Mouse (Mus musculus) spleen, adult 2 months (tissue): ENCODE measurements around the gene Selenop.

ENCODE experiments used
- CTCF ChIP-seq: fragments of 200-500 bp; IDR thresholded peaks from 2 replicates; pipeline ENCODE4 v1.5.1; 2011; ENCODE audit warnings: mild to moderate bottlenecking, inconsistent platforms; ENCODE audit not compliant: insufficient read depth, insufficient read length, insufficient replicate concordance; ENCODE audit errors: extremely low read depth
- POLR2A ChIP-seq: fragments of 200-500 bp; IDR thresholded peaks from 2 replicates; pipeline ENCODE4 v1.6.1; 2011; ENCODE audit warnings: low read depth, low read length, inconsistent platforms

DNA sequence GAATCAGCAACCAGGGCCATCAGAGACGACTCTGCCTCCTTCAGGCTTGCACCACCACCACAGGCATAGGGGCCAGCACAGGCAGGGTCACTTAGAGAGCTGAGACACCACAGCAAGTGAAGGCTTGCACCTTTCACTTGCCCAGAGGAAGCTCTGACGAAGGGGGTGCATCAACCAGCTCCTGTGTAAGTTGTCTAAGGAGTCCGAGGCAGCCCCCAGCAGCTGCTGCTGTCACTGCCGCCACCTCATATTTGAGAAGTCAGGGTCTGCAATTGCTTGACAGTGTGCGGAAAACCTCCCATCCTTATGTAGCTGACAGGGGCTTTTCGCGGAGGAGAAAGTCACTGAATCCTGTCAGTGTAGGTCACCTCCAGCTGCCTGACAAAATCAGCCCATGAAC is 10.9 kb downstream of the Selenop start:
- TF ChIP-seq POLR2A, result no peak
- TF ChIP-seq CTCF, result no peak
